Mouse (Mus musculus): ENCODE data around the gene Krtap24-1.

Gene Krtap24-1

GRCm38 (mm10) chr16:88563045-88563913, 48.8 kb downstream of the Krtap24-1 start, which contains the start of gene Cldn8:
Gene Cldn8, minus strand, starts transcription at chr16:88563183.
- DNase-seq (ENCODE audit: low spot score in 2 of 2) = no peak

- no peak for DNase-seq (ENCODE audit: low spot score in 2 of 2)
Measured at GRCm38 (mm10) chr16:88561617-88562164, 50.4 kb downstream of the Krtap24-1 start.
